Mouse (Mus musculus): Measurements from ENCODE around the gene Gkn2.

GRCm38 (mm10) chr6:87373057-87373456, at the start of gene Gkn2:
- TF ChIP-seq GATA1 (IDR thresholded peaks at IDR 0.05; ENCODE audit: borderline replicate concordance, low read length) (no peak), FLI1 (IDR thresholded peaks at IDR 0.05; ENCODE audit: low read length) (no peak)

Data from megakaryocyte, embryonic 14.5 days (primary cell).